Mouse (Mus musculus) heart, embryonic 12.5 days (tissue): ENCODE measurements around the gene Ube2c. TPM values are rescaled to one million over a fixed set of nuclear protein-coding genes. Genes with fewer than 3 reads are reported as not detected.
A peak's percentile ranks its signal among the peaks of the same experiment; 100 is the strongest.

Experiments used
- ATAC-seq: fragments of 200-750 bp; cut with Nextera tagmentation; 2 replicates; pipeline ENCODE4 v1.8.0; 2017; ENCODE audit warnings: moderate TSS enrichment, moderate library complexity; ENCODE audit not compliant: insufficient number of reproducible peaks, low FRiP score
- H3K27ac ChIP-seq: fragments of 300-500 bp; sonication (generic); 2 replicates; pipeline ENCODE4 v1.5.1; 2016; ENCODE audit warnings: mild to moderate bottlenecking, moderate library complexity; ENCODE audit not compliant: poor library complexity, severe bottlenecking
- H3K27me3 ChIP-seq: fragments of 300-500 bp; sonication (generic); replicated peaks from 2 replicates; pipeline ENCODE4 v1.6.1; 2016; ENCODE audit warnings: mild to moderate bottlenecking, moderate library complexity
- H3K36me3 ChIP-seq: fragments of 300-500 bp; sonication (generic); 2 replicates; pipeline ENCODE4 v1.6.1; 2016; ENCODE audit warnings: mild to moderate bottlenecking, moderate library complexity
- H3K4me1 ChIP-seq: fragments of 300-500 bp; sonication (generic); replicated peaks from 2 replicates; pipeline ENCODE4 v1.6.1; 2016; ENCODE audit warnings: mild to moderate bottlenecking
- H3K4me2 ChIP-seq: fragments of 300-500 bp; sonication (generic); 2 replicates; pipeline ENCODE4 v1.6.1; 2016; ENCODE audit warnings: mild to moderate bottlenecking, moderate library complexity
- H3K4me3 ChIP-seq: fragments of 300-500 bp; sonication (generic); 2 replicates; pipeline ENCODE4 v1.5.1; 2016; ENCODE audit warnings: mild to moderate bottlenecking
- H3K9ac ChIP-seq: fragments of 300-500 bp; sonication (generic); 2 replicates; pipeline ENCODE4 v1.6.1; 2016; ENCODE audit warnings: mild to moderate bottlenecking, moderate library complexity
- H3K9me3 ChIP-seq: fragments of 300-500 bp; sonication (generic); replicated peaks from 2 replicates; pipeline ENCODE4 v1.6.1; 2016; ENCODE audit warnings: mild to moderate bottlenecking, moderate library complexity
- WGBS: fragments of 180-500 bp; shearing (Covaris S2); methylation state at CpG from one replicate; pipeline ENCODE4 v1.1.7; 2016; 5-methylcytosine and 5-hydroxymethylcytosine counted together
- polyA plus RNA-seq: library from polyadenylated mRNA; unstranded; fragments of >200 nt; fragmentation: Nextera tagmentation; extraction: Ambion mirVana; gene quantifications from 2 replicates; pipeline ENCODE4 v1.2.1, GENCODE M21; 2016

Ube2c gene
- polyA plus RNA-seq, 1 experiment from 2014 or later: 459 TPM

- Histone ChIP-seq H3K9me3 (no peaks in the 10 kb centered on the region), H3K27me3 (no peaks in the 10 kb centered on the region), H3K36me3 (peaks cover 93% of the 10 kb centered on the region), H3K4me2 (no peak overlapping the region), H3K27ac (no peak overlapping the region), H3K9ac (no peak overlapping the region), H3K4me1 (peaks cover 18% of the 10 kb centered on the region; the same call in 1 of the 2 replicates), H3K4me3 (no peak overlapping the region)
- WGBS: 91% methylated on average over 4 of the region's 4 CpGs
- ATAC-seq: no peak
These were observed 7.7 kb upstream of the Ube2c start for GRCm38 (mm10) chr2:164761971-164762370.

GRCm38 (mm10) chr2:164762593-164762992, 7.1 kb upstream of the Ube2c start:
- no peak for ATAC-seq

DNA sequence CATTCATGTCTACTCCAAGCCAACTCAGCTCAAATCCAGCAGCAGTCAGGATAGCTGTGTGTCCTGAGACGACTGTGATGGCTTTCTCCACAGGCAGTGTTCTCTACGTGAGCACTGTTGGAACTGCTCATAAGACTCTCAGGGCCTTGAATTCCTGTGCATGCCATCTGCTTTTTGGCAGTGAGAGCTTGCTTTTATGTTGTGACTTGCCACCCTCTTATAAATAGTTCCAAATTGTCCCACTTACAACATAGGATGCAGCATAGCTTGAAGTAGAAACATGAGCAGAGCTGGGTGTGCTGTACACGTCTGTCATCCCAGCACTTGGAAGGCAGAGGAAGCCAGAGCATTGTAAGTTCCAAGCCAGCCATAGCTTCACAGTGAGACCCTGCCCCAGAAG, 3.9 kb upstream of the Ube2c start:
- no peak overlapping the region for H3K4me3 ChIP-seq
- H3K27me3 ChIP-seq: no peaks in the 10 kb centered on the region
- H3K9ac ChIP-seq: no peak overlapping the region
- peaks cover 70% of the 10 kb centered on the region for H3K36me3 ChIP-seq
- H3K27ac ChIP-seq: 0 out of 2 replicates have a peak overlapping the region, but pooled peaks have one; percentile 8
- ATAC-seq: no peak
- no peak overlapping the region for H3K4me2 ChIP-seq
- H3K4me1 ChIP-seq: peaks cover 26% of the 10 kb centered on the region
- 75% methylated on average over 3 of the region's 3 CpGs for WGBS
- no peaks in the 10 kb centered on the region for H3K9me3 ChIP-seq

More at GRCm38 (mm10) chr2:164762593-164762992, 7.1 kb upstream of the Ube2c start:
- Histone ChIP-seq H3K9ac (no peak overlapping the region), H3K36me3 (peaks cover 93% of the 10 kb centered on the region), H3K4me2 (no peak overlapping the region), H3K9me3 (no peaks in the 10 kb centered on the region), H3K27ac (no peak overlapping the region), H3K4me3 (no peak overlapping the region), H3K4me1 (peaks cover 18% of the 10 kb centered on the region; the same call in 1 of the 2 replicates), H3K27me3 (no peaks in the 10 kb centered on the region)
- WGBS: 82% methylated on average over 7 of the region's 7 CpGs

- no peak for ATAC-seq
These were observed 1.7 kb upstream of the Ube2c start for GRCm38 (mm10) chr2:164767812-164768540.

DNA sequence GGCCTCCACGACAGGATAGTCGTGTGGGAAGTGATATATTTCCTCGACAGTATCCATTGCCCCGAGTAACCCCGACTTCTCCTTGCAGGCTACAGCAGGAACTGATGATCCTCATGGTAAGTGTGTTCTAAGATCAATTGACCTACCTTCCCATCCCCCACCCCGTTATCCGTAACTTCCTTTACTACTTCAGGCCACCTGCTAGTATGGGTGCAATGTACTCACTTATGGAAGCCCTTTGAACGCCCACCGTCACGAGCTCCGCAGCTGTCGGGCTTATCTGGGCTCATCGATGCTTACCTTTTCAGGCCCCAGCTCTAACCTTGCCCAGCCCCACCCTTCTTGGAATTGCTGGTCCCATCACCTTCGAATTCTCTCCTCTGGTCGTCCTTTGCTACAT, 581 bp downstream of the Ube2c start:
- peak overlapping the region; percentile 61 for H3K27ac ChIP-seq
- peak overlapping the region; percentile 85 for H3K9ac ChIP-seq
- peak overlapping the region; percentile 95 for H3K4me2 ChIP-seq
- H3K4me1 ChIP-seq: peaks cover 35% of the 10 kb centered on the region
- no peaks in the 10 kb centered on the region for H3K27me3 ChIP-seq
- H3K9me3 ChIP-seq: no peaks in the 10 kb centered on the region
- ATAC-seq: no peak
- H3K36me3 ChIP-seq: peaks cover 55% of the 10 kb centered on the region
- 2% methylated on average over 15 of the region's 15 CpGs for WGBS
- peak overlapping the region; percentile 88 for H3K4me3 ChIP-seq

More at GRCm38 (mm10) chr2:164767812-164768540, 1.7 kb upstream of the Ube2c start:
- H3K36me3 ChIP-seq: peaks cover 68% of the 10 kb centered on the region
- peak overlapping the region; percentile 18; the same call in 1 of the 2 replicates for H3K27ac ChIP-seq
- WGBS: 91% methylated on average over 15 of the region's 15 CpGs
- H3K4me1 ChIP-seq: peaks cover 35% of the 10 kb centered on the region
- no peaks in the 10 kb centered on the region for H3K9me3 ChIP-seq
- H3K4me2 ChIP-seq: no peak overlapping the region
- H3K4me3 ChIP-seq: no peak overlapping the region
- no peaks in the 10 kb centered on the region for H3K27me3 ChIP-seq
- no peak overlapping the region for H3K9ac ChIP-seq

DNA sequence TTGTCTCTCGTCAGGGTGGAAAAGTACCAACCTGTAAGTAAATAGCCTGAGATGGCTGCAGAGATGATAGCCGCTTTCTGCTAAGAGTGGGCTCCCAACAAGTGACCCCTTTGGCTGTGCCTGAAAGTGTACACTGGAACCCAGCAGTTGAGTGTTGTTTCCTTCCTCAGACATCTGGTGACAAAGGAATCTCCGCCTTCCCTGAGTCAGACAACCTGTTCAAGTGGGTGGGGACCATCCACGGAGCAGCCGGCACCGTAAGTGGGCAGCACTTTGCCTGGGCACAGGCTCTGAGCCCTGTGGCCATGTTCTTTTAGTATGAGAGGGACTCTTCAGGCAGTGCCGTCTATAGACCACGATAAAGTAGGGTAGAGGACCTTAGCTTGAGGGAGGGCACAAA, 1.4 kb downstream of the Ube2c start:
- H3K36me3 ChIP-seq: peaks cover 47% of the 10 kb centered on the region

GRCm38 (mm10) chr2:164773229-164773988, 3.7 kb downstream of the Ube2c start:
- H3K36me3 ChIP-seq: peaks cover 24% of the 10 kb centered on the region
- H3K9ac ChIP-seq: no peak overlapping the region
- no peak for ATAC-seq
- 77% methylated on average over 14 of the region's 14 CpGs for WGBS
- H3K4me2 ChIP-seq: no peak overlapping the region
- H3K4me3 ChIP-seq: no peak overlapping the region
- H3K4me1 ChIP-seq: peaks cover 26% of the 10 kb centered on the region
- peaks cover 13% of the 10 kb centered on the region; the same call in 1 of the 2 replicates for H3K27me3 ChIP-seq
- no peaks in the 10 kb centered on the region; the same call in 1 of the 2 replicates for H3K9me3 ChIP-seq
- no peak overlapping the region for H3K27ac ChIP-seq

More for the DNA sequence above, 1.4 kb downstream of the Ube2c start:
- WGBS: 69% methylated on average over 8 of the region's 8 CpGs
- no peaks in the 10 kb centered on the region for H3K27me3 ChIP-seq
- peak overlapping the region; percentile 85 for H3K9ac ChIP-seq
- peaks cover 32% of the 10 kb centered on the region for H3K4me1 ChIP-seq
- H3K27ac ChIP-seq: no peak overlapping the region
- no peak for ATAC-seq
- H3K4me2 ChIP-seq: peak overlapping the region; percentile 95
- peak overlapping the region; percentile 88 for H3K4me3 ChIP-seq
- H3K9me3 ChIP-seq: no peaks in the 10 kb centered on the region

DNA sequence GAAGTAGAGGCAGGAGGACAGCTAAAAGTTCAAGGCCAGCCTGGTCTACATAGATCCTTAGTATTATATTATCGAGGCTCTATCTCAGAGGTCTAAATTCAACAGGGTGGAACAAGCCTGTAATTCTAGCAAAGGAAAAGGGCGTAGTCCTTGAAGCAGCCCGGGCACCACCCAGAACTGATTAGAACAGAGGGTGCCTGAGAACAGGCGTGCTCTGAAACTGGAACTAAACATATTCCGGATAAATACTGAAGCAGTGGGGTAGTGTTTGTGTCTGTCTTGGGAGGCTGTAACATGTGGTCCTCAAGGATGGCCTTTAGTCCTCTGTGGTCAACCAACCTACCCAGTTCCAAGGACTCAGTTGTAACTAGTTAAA, 4.3 kb downstream of the Ube2c start:
- Histone ChIP-seq H3K27ac (no peak overlapping the region), H3K9ac (no peak overlapping the region), H3K4me3 (no peak overlapping the region), H3K27me3 (peaks cover 13% of the 10 kb centered on the region; the same call in 1 of the 2 replicates), H3K4me2 (no peak overlapping the region), H3K36me3 (peaks cover 24% of the 10 kb centered on the region), H3K9me3 (no peaks in the 10 kb centered on the region; the same call in 1 of the 2 replicates), H3K4me1 (peaks cover 25% of the 10 kb centered on the region)
- WGBS: 64% methylated on average over 5 of the region's 5 CpGs
- ATAC-seq: no peak

GRCm38 (mm10) chr2:164776130-164776529, 6.4 kb downstream of the Ube2c start:
- Histone ChIP-seq H3K36me3 (peaks cover 23% of the 10 kb centered on the region), H3K9ac (no peak overlapping the region)
- WGBS: 80% methylated on average over 6 of the region's 6 CpGs

GRCm38 (mm10) chr2:164776801-164777200, 7.1 kb downstream of the Ube2c start:
- ATAC-seq: no peak
- 60% methylated on average over 17 of the region's 17 CpGs for WGBS
- peaks cover 13% of the 10 kb centered on the region; the same call in 1 of the 2 replicates for H3K27me3 ChIP-seq
- no peak overlapping the region for H3K4me3 ChIP-seq
- no peak overlapping the region for H3K27ac ChIP-seq
- no peak overlapping the region for H3K9ac ChIP-seq
- H3K4me1 ChIP-seq: peaks cover 8% of the 10 kb centered on the region
- no peak overlapping the region for H3K4me2 ChIP-seq
- no peaks in the 10 kb centered on the region; the same call in 1 of the 2 replicates for H3K9me3 ChIP-seq
- H3K36me3 ChIP-seq: peaks cover 16% of the 10 kb centered on the region

More at GRCm38 (mm10) chr2:164776130-164776529, 6.4 kb downstream of the Ube2c start:
- peaks cover 15% of the 10 kb centered on the region for H3K4me1 ChIP-seq
- H3K27me3 ChIP-seq: peaks cover 13% of the 10 kb centered on the region; the same call in 1 of the 2 replicates
- no peak for ATAC-seq
- no peak overlapping the region for H3K4me3 ChIP-seq
- no peak overlapping the region for H3K27ac ChIP-seq
- no peaks in the 10 kb centered on the region; the same call in 1 of the 2 replicates for H3K9me3 ChIP-seq
- no peak overlapping the region for H3K4me2 ChIP-seq
